Mouse (Mus musculus): ENCODE measurements around the gene Slc25a21. TPM values are rescaled to one million over a fixed set of nuclear protein-coding genes. Genes with fewer than 3 reads are reported as not detected.

Slc25a21 gene
- polyA plus RNA-seq, 1 experiment from 2014 or later = 3.1 TPM

DNA sequence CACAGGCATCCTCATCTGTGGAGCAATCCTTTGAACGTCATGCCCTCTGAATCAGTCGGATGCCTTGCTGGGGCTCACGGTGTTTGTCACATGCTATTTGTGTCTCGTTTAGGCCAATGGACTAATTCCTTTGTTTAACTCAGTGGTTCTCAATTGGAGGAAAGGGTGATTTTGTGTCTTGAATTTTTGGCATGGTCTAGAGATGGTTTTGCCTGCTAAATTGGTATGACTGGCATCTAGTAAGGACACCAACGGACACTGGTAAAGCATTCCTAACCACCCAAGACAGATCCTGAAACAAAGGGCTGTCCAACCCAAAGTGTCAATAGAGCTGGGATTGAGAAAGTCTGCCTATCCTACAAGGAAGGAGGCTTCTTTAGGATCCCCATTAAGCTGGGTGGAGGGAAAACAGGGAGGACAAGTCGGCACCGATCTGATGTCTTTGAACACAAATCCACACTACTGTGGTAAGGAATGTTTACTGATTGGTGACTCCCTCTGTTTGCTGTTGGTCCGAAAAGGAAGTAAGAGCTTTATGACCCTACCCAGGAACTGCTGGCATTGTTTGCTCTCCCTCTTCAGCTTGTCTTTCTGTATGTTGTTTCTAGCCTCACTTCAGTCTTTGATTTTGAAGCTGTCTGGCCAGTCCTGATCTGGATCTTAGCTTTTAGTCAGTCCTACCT is 294.4 kb downstream of the Slc25a21 start:
- Histone ChIP-seq H3K4me1 (peaks cover 10% of the 10 kb centered on the region), H3K9me3 (replicated peaks) (no peaks in the 10 kb centered on the region), H3K27ac (no peak overlapping the region), H3K27me3 (no peaks in the 10 kb centered on the region), H3K4me2 (no peak overlapping the region), H3K9ac (no peak overlapping the region), H3K4me3 (replicated peaks) (no peak overlapping the region), H3K36me3 (no peaks in the 10 kb centered on the region)
- 72% methylated on average over 8 of the region's 8 CpGs for WGBS
- no peak for ATAC-seq (replicated peaks; ENCODE audit: low FRiP score)

DNA sequence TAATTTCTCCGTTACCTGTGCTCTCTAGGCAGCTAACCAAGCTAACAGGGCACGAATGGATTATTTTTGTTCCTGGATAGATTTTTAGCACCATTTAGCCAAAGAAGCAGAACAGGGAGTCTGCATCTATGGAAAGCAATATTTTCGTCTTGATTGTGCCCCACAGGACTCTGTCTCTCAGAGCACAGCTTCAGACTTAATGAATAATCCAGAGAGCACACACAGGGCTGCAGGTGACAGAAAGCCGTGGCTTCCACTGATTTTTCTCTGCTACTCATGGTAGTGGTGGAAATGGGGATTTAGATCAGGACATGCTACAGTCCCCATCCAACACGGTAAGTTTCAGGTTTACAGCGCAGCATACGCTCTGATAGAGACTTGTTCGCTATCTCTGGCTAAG is 299.3 kb downstream of the Slc25a21 start:
- no peak for ATAC-seq (replicated peaks; ENCODE audit: low FRiP score)
- Histone ChIP-seq H3K4me3 (replicated peaks) (no peak overlapping the region), H3K27me3 (no peaks in the 10 kb centered on the region), H3K4me1 (no peaks in the 10 kb centered on the region), H3K9me3 (replicated peaks) (no peaks in the 10 kb centered on the region), H3K4me2 (no peak overlapping the region), H3K36me3 (no peaks in the 10 kb centered on the region), H3K9ac (no peak overlapping the region), H3K27ac (no peak overlapping the region)
- 85% methylated on average over 8 of the region's 8 CpGs for WGBS

DNA sequence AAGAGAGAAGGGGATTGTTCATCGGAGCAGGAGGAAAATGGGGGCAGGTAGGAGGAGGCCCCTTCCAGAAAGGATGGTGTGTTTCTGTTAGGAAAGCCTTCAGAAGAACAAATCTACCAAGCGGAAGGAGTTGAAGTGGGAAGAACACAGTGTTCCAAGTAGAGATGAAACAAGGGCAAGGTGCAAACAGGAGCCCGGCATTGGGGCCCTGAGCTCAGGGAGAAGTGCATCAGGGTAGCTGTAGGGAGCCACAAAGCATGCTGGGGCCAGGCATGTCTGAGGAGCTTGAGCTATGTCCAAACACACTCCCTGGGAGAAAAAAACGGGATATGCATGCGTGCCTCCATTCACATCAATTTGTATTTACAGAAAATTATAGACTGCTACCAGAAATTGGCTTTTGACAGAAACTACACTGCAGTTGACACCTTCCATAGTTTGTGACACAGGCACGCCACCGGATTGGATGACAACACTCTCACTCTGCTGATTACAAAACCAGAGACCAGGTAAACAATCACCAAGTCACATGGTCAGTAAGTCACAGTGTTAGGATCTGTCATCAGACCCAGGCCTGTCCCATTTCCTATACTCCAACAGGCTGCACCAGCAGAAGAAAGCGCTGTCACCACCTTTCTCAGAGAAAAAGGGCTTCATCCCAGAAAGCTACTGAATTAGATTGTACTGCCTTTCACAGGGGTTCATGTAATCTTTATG is 299.9 kb downstream of the Slc25a21 start:
- Histone ChIP-seq H3K4me3 (replicated peaks) (no peak overlapping the region), H3K9me3 (replicated peaks) (no peaks in the 10 kb centered on the region), H3K4me2 (no peak overlapping the region), H3K9ac (no peak overlapping the region), H3K4me1 (no peaks in the 10 kb centered on the region), H3K36me3 (no peaks in the 10 kb centered on the region), H3K27ac (no peak overlapping the region), H3K27me3 (no peaks in the 10 kb centered on the region)
- WGBS = 81% methylated on average over 8 of the region's 8 CpGs
- ATAC-seq (replicated peaks; ENCODE audit: low FRiP score) = no peak

DNA sequence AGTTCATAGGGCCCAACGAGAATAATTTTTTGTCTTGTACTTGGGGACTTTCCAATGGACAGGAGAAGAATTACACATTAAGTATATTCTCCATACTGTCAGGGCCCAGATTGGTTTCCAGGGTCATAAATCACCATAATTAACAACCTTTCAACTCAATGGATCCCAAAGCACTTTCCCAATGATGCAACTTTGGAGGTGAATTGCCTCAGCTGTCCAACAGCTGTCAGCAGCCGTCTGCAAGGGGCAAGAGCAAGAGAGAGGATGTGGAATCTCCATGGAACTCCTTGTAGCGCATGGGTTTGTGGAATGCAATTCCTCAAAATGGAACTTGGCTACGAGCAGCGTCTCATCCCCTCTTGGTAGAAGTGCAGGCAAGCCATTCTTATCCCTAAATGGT is 302.3 kb downstream of the Slc25a21 start:
- H3K27ac ChIP-seq = no peak overlapping the region
- H3K36me3 ChIP-seq = no peaks in the 10 kb centered on the region
- no peaks in the 10 kb centered on the region for H3K4me1 ChIP-seq
- H3K4me2 ChIP-seq = no peak overlapping the region
- no peaks in the 10 kb centered on the region for H3K27me3 ChIP-seq
- H3K4me3 ChIP-seq (replicated peaks) = no peak overlapping the region
- ATAC-seq (replicated peaks; ENCODE audit: low FRiP score) = no peak
- 67% methylated on average over 5 of the region's 5 CpGs for WGBS
- no peaks in the 10 kb centered on the region for H3K9me3 ChIP-seq (replicated peaks)
- H3K9ac ChIP-seq = no peak overlapping the region

DNA sequence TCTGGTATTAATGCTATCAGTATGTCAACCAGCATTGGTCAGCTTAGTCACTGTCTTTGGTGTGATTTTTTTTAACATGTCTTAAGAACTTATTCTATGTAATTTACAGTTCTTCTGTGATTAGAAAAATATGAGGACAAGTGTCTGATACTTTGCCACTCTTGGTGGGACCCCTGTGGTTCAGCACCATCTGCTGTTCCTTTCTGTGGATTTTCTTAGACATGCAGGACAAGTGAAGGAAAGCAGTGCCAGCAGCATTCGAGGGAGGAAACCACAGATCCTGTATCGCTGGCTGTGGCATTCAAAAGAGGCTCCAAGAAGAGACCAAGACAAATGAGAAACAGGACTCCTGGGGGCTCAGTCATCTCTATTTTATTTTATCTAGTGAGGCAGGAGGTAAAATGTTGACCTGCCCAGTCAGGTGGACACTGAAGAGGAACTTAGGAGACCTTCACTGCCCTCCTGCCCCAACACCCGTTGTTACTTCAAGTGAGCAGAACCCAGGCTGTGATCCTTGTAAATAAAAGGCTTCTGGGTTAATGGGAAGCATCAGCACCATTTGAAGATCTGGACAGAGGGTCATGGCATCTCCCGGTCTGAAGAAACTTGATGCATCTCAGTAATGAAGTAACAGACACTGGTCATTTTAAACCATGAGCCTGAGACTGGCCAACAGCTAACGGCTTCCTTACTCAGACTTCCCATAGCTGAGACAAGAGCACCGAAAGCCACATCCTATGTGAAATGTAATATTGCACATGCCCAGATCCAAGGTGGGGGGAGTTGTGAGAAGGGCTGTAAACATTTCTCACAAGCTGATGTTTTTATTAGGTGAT is 306.2 kb downstream of the Slc25a21 start:
- Histone ChIP-seq H3K4me1 (no peaks in the 10 kb centered on the region), H3K9me3 (replicated peaks) (no peaks in the 10 kb centered on the region), H3K36me3 (no peaks in the 10 kb centered on the region), H3K4me3 (replicated peaks) (no peak overlapping the region), H3K9ac (no peak overlapping the region), H3K27me3 (no peaks in the 10 kb centered on the region), H3K4me2 (no peak overlapping the region), H3K27ac (no peak overlapping the region)
- ATAC-seq (replicated peaks; ENCODE audit: low FRiP score) = peak; percentile 83
- WGBS = 27% methylated on average over 6 of the region's 6 CpGs

DNA sequence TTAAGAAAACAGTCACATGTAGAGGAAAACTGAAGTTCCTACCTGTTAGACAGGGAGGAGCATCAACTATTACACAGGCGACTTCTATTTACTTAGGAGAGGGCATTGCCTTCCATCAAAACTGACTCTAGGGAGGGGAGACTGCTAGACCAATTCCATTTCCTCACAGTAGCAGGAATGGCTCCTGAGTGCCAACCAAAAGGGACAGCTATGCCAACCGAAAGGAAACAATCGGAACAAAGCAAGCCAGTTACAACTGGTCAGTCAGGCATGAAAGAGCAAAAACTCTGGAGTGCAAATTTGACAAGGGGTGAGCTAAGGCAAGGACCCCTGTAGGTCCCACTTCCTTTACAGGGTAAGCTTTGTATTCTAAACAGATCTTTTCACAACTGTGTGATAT is 319.5 kb downstream of the Slc25a21 start:
- no peak overlapping the region for H3K4me3 ChIP-seq (replicated peaks)
- H3K27me3 ChIP-seq = no peaks in the 10 kb centered on the region
- H3K9me3 ChIP-seq (replicated peaks) = no peaks in the 10 kb centered on the region
- no peak for ATAC-seq (replicated peaks; ENCODE audit: low FRiP score)
- H3K4me1 ChIP-seq = no peaks in the 10 kb centered on the region
- no peak overlapping the region for H3K4me2 ChIP-seq
- 57% methylated on average over 3 of the region's 3 CpGs for WGBS
- H3K27ac ChIP-seq = no peak overlapping the region
- H3K36me3 ChIP-seq = no peaks in the 10 kb centered on the region
- no peak overlapping the region for H3K9ac ChIP-seq

DNA sequence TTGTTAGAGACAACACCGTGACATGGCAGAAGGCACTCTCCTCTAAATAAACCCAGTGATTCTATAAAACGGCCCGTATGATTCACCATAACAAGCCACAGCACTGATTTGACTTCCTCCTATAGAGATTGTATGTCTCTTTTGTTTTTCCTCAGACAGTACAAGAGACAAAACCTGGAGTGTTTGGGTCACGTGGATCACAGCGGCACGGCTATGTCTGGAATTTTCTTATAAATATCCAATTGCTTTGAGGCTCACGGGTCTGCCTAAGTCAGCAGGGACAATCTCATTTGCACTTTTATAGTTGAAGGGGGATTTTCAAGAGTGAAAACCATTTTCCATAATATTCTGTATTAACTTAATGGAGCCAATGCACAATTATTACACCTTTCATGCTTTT is 320.7 kb downstream of the Slc25a21 start:
- no peak for ATAC-seq (replicated peaks; ENCODE audit: low FRiP score)
- Histone ChIP-seq H3K27me3 (no peaks in the 10 kb centered on the region), H3K9me3 (replicated peaks) (no peaks in the 10 kb centered on the region), H3K4me2 (no peak overlapping the region), H3K4me3 (replicated peaks) (no peak overlapping the region), H3K9ac (no peak overlapping the region), H3K27ac (no peak overlapping the region), H3K36me3 (no peaks in the 10 kb centered on the region), H3K4me1 (no peaks in the 10 kb centered on the region)
- WGBS = 56% methylated on average over 7 of the region's 7 CpGs

DNA sequence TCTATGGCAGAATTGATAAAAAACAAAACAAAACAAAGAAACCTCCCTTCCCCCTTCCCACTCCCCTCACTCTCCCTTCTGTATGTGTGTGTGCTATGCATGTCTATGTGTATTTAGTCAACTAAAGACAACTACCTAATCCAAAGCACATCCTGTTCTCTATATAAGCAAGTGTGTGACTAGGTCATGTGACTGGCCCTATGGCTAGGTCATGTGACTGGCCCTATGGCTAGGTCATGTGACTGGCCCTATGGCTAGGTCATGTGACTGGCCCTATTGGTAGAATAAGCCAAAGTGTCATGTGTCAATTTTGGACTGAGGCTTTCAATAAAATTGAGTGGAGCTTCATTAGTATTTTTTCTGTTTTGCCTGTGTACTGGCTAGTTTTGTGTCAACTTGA is 324.1 kb downstream of the Slc25a21 start:
- H3K36me3 ChIP-seq = no peaks in the 10 kb centered on the region
- no peak overlapping the region for H3K4me2 ChIP-seq
- H3K27me3 ChIP-seq = no peaks in the 10 kb centered on the region
- H3K4me1 ChIP-seq = no peaks in the 10 kb centered on the region
- no peak overlapping the region for H3K27ac ChIP-seq
- no peak for ATAC-seq (replicated peaks; ENCODE audit: low FRiP score)
- H3K4me3 ChIP-seq (replicated peaks) = no peak overlapping the region
- H3K9me3 ChIP-seq (replicated peaks) = no peaks in the 10 kb centered on the region
- H3K9ac ChIP-seq = no peak overlapping the region

DNA sequence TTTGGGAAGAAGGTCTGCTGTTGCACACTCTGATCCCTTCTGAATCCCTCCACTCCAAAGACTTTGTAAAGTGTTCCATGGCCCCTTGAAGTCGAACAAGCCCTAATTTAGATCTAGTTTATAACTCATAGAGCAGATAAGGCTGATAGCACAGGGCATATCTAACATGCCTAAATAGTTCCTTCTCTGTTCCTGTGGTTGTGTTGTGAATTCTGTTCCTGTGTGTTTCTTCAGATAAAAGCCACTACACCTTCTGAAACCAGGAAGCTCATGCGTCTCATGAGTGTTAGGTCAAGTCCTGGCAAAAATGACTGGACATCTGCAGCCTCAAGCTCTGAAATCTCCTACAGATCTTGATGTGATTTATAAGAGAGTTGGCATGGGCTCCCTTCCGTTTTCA is 326.7 kb downstream of the Slc25a21 start:
- Histone ChIP-seq H3K36me3 (no peaks in the 10 kb centered on the region), H3K9me3 (replicated peaks) (no peaks in the 10 kb centered on the region), H3K9ac (no peak overlapping the region), H3K27ac (no peak overlapping the region), H3K4me3 (replicated peaks) (no peak overlapping the region), H3K4me2 (no peak overlapping the region), H3K4me1 (no peaks in the 10 kb centered on the region), H3K27me3 (no peaks in the 10 kb centered on the region)
- no peak for ATAC-seq (replicated peaks; ENCODE audit: low FRiP score)
- 76% methylated on average over 3 of the region's 3 CpGs for WGBS

DNA sequence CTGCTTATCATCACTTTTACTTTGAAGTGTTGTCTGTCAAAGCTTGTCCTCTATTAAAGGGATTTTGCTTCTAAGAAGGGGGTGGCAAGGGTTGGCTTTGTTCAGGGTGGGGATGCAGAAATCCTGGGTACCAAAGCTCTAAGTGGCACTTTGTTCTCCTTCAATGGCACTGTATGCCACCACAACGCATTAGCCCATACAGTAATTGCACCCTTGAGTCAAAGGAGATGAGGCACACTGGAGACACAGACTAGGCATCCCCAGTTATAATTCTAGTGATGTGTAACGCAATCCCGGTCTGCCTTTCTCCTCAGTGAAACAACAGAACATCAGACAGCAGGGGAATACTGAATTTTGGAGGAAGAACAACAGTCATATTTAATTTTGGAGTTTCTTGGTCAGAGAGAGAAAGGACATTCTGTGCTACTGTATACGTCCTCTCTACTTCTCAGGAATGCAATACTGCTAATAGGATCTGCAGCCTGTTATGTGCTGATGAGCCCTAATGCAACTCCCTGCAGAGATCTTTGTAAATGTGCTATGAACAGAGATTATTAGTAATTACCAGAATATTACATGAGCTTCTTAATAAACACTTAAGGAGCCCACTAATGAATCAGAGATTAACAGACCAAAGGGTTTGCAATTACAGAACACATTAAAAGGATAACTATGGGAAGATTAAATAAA is 333.3 kb downstream of the Slc25a21 start:
- no peak overlapping the region for H3K27ac ChIP-seq
- 80% methylated on average over 4 of the region's 4 CpGs for WGBS
- no peaks in the 10 kb centered on the region for H3K4me1 ChIP-seq
- H3K4me2 ChIP-seq = no peak overlapping the region
- H3K9me3 ChIP-seq (replicated peaks) = no peaks in the 10 kb centered on the region
- H3K9ac ChIP-seq = no peak overlapping the region
- H3K4me3 ChIP-seq (replicated peaks) = no peak overlapping the region
- no peaks in the 10 kb centered on the region for H3K27me3 ChIP-seq
- no peaks in the 10 kb centered on the region for H3K36me3 ChIP-seq
- ATAC-seq (replicated peaks; ENCODE audit: low FRiP score) = no peak

DNA sequence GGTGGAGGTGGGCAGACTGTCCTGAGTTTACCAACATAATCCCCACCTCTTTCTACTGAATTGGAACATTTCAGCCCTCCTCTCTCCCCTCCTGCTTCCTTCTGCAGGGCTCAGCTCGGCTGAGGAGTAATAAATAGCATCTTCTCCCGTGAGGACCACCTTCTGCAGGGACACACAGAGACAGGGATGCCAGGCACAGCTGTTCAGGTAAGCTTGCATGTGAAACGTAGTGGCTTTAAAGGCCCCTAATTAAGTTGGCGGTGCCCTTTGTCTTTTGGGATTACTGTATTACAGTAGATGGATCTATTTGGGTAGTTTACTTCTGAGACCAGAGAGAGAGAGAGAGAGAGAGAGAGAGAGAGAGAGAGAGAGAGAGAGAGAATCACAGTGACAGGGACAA is 344.6 kb downstream of the Slc25a21 start:
- Histone ChIP-seq H3K4me1 (no peaks in the 10 kb centered on the region), H3K9me3 (replicated peaks) (no peaks in the 10 kb centered on the region), H3K4me2 (no peak overlapping the region), H3K27ac (no peak overlapping the region), H3K4me3 (replicated peaks) (no peak overlapping the region), H3K36me3 (no peaks in the 10 kb centered on the region), H3K9ac (no peak overlapping the region), H3K27me3 (no peaks in the 10 kb centered on the region)
- ATAC-seq (replicated peaks; ENCODE audit: low FRiP score) = no peak
- 40% methylated on average over 4 of the region's 4 CpGs for WGBS

DNA sequence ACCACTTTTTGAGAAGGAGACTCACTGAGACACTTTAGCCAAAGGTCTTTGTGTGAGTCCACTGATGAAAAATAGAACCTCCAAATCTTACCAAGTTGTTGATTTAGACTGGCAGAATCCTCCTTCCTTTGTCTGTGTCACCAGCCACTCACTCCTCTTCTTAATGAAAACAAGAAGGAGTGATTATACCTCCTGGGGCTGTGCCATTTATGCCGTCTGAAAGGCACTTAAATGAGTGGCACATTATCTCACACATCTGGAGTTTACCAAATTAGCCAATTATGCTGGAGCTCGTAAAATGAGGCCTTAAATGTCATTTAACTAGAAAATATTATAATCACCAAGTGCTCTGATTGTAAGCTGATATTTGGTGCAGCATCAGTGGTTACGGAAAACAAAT is 345.8 kb downstream of the Slc25a21 start:
- Histone ChIP-seq H3K9me3 (replicated peaks) (no peaks in the 10 kb centered on the region), H3K27ac (no peak overlapping the region), H3K4me3 (replicated peaks) (no peak overlapping the region), H3K27me3 (no peaks in the 10 kb centered on the region), H3K4me2 (no peak overlapping the region), H3K36me3 (no peaks in the 10 kb centered on the region), H3K9ac (no peak overlapping the region), H3K4me1 (no peaks in the 10 kb centered on the region)
- WGBS = 42% methylated on average over 3 of the region's 3 CpGs
- no peak for ATAC-seq (replicated peaks; ENCODE audit: low FRiP score)
